Comparison of ENCODE assay signal across 25 mouse cellular contexts in genomic region chr17:27726527-27726926, GRCm38 (mm10). TPM values are rescaled to one million over a fixed set of nuclear protein-coding genes. Genes with fewer than 3 reads are reported as not detected.
DNase-seq lines count a peak whose midpoint lies in the region; ATAC-seq and TF ChIP-seq lines count a peak whose summit lies in the region.
"Had no signal": no experiment of that assay in that cellular context is flagged by ENCODE, and none has a peak within 500 bp of the region (broad histone marks: within the 10 kb centered on the region; RNA-seq: fewer than 3 reads in every experiment).

No protein-coding gene starts in this region.

- 41% methylated on average over 7 of the region's 7 CpGs for WGBS in heart, embryonic 10.5 days
- 28% methylated on average over 7 of the region's 7 CpGs for WGBS in intestine, postnatal 0 days
- WGBS in limb, embryonic 13.5 days: 20% methylated on average over 6 of the region's 7 CpGs
- 37% methylated on average over 7 of the region's 7 CpGs for WGBS in stomach, embryonic 16.5 days

- DNase-seq in heart, embryonic 10.5 days (ENCODE audit: low spot score): no peak
- DNase-seq in heart, adult 8-10 months (ENCODE audit: low spot score): no peak
- no peak for DNase-seq in gastrocnemius, postnatal 14 days
- no peak for DNase-seq in gastrocnemius, postnatal 36 days
- DNase-seq in kidney, postnatal 10 days: no peak
- DNase-seq: adrenal gland, postnatal 14 days; B cell, adult 2 months; cerebellum, adult 11-12 months; cerebellum, adult 9-10 months; cerebellum, postnatal 25 days; gastrocnemius, adult 2 months; heart, adult 18-20 months had no signal

- peaks cover 45% of the 10 kb centered on the region for H3K27me3 ChIP-seq in heart, embryonic 10.5 days (ENCODE audit: insufficient read depth, poor library complexity, severe bottlenecking)
- no peaks in the 10 kb centered on the region for H3K27me3 ChIP-seq in intestine, postnatal 0 days (replicated peaks; ENCODE audit: control insufficient read depth, insufficient read depth, low read length)
- no peaks in the 10 kb centered on the region for H3K27me3 ChIP-seq in limb, embryonic 13.5 days
- no peaks in the 10 kb centered on the region for H3K27me3 ChIP-seq in stomach, embryonic 16.5 days (ENCODE audit: control insufficient read depth, insufficient read depth, low read length)
- H3K27me3 ChIP-seq: embryonic facial prominence, embryonic 13.5 days had no signal

- no peak overlapping the region for H3K4me3 ChIP-seq in heart, embryonic 10.5 days
- H3K4me3 ChIP-seq in intestine, postnatal 0 days (ENCODE audit: low read depth, low read length): no peak overlapping the region
- H3K4me3 ChIP-seq in limb, embryonic 13.5 days: no peak overlapping the region
- peak overlapping the region; percentile 29 for H3K4me3 ChIP-seq in stomach, embryonic 16.5 days (replicated peaks; ENCODE audit: low read length)
- H3K4me3 ChIP-seq: embryonic facial prominence, embryonic 13.5 days; gastrocnemius, adult 2 months; heart, embryonic 12.5 days; hindbrain, embryonic 12.5 days had no signal

- peak; percentile 40; the same call in 1 of the 2 replicates for ATAC-seq in intestine, postnatal 0 days
- ATAC-seq in limb, embryonic 13.5 days (ENCODE audit: low FRiP score, low read depth): no peak
- 0 out of 2 replicates have a peak, but pooled peaks have one; percentile 7 for ATAC-seq in stomach, embryonic 16.5 days (ENCODE audit: insufficient read depth, low FRiP score)
- ATAC-seq: activated CD4-positive, CD25-positive, alpha-beta regulatory T cell, adult 4 months; CD4-positive, CD25-positive, alpha-beta regulatory T cell, adult 4 months; forebrain, embryonic 14.5 days; hindbrain, postnatal 0 days; Patski had no signal

- no peaks in the 10 kb centered on the region for H3K9me3 ChIP-seq in heart, embryonic 10.5 days
- no peaks in the 10 kb centered on the region for H3K9me3 ChIP-seq in intestine, postnatal 0 days (ENCODE audit: control insufficient read depth)
- no peaks in the 10 kb centered on the region for H3K9me3 ChIP-seq in limb, embryonic 13.5 days
- H3K9me3 ChIP-seq in stomach, embryonic 16.5 days (replicated peaks; ENCODE audit: control insufficient read depth, low read length): no peaks in the 10 kb centered on the region
- H3K9me3 ChIP-seq: embryonic facial prominence, embryonic 13.5 days; heart, embryonic 12.5 days; hindbrain, embryonic 12.5 days had no signal

- no peak overlapping the region for H3K9ac ChIP-seq in intestine, postnatal 0 days (ENCODE audit: low read depth, low read length)
- 0 out of 2 replicates have a peak overlapping the region, but pooled peaks have one; percentile 8 for H3K9ac ChIP-seq in limb, embryonic 13.5 days
- peak overlapping the region; percentile 54 for H3K9ac ChIP-seq in stomach, embryonic 16.5 days (ENCODE audit: low read length)
- H3K9ac ChIP-seq: embryonic facial prominence, embryonic 13.5 days; heart, embryonic 12.5 days; hindbrain, embryonic 12.5 days had no signal

- peaks cover 35% of the 10 kb centered on the region for H3K4me1 ChIP-seq in heart, embryonic 10.5 days
- no peaks in the 10 kb centered on the region for H3K4me1 ChIP-seq in intestine, postnatal 0 days (replicated peaks; ENCODE audit: control insufficient read depth, insufficient read depth, low read length)
- peaks cover 26% of the 10 kb centered on the region for H3K4me1 ChIP-seq in limb, embryonic 13.5 days
- peaks cover 20% of the 10 kb centered on the region for H3K4me1 ChIP-seq in stomach, embryonic 16.5 days (ENCODE audit: control insufficient read depth, insufficient read depth, low read length)

- H3K4me2 ChIP-seq in intestine, postnatal 0 days (replicated peaks; ENCODE audit: low read depth): peak overlapping the region; percentile 35; the same call in 1 of the 2 replicates
- H3K4me2 ChIP-seq in limb, embryonic 13.5 days (replicated peaks): no peak overlapping the region
- H3K4me2 ChIP-seq in stomach, embryonic 16.5 days (ENCODE audit: low read depth, low read length): peak overlapping the region; percentile 43
- H3K4me2 ChIP-seq: embryonic facial prominence, embryonic 13.5 days; heart, embryonic 12.5 days; hindbrain, embryonic 12.5 days had no signal

- H3K36me3 ChIP-seq in heart, embryonic 10.5 days: no peaks in the 10 kb centered on the region
- H3K36me3 ChIP-seq in intestine, postnatal 0 days (ENCODE audit: control insufficient read depth, insufficient read depth): no peaks in the 10 kb centered on the region
- no peaks in the 10 kb centered on the region for H3K36me3 ChIP-seq in limb, embryonic 13.5 days
- no peaks in the 10 kb centered on the region for H3K36me3 ChIP-seq in stomach, embryonic 16.5 days (ENCODE audit: control insufficient read depth, insufficient read depth, low read length)
- H3K36me3 ChIP-seq: embryonic facial prominence, embryonic 13.5 days; heart, embryonic 12.5 days; hindbrain, embryonic 12.5 days had no signal

- intact Hi-C loops in gastrocnemius, postnatal 14 days (cut with DNase I; ENCODE audit: low total_unique reads): no loop called here
- intact Hi-C loops in gastrocnemius, postnatal 36 days (cut with DNase I): no loop called here

- no peak for TF ChIP-seq CTCF in intestine, postnatal 0 days (IDR thresholded peaks at IDR 0.05; ENCODE audit: low read depth)

- H3K27ac ChIP-seq in heart, embryonic 10.5 days: 0 out of 2 replicates have a peak overlapping the region, but pooled peaks have one; percentile 29
- H3K27ac ChIP-seq in intestine, postnatal 0 days (ENCODE audit: low read depth, low read length): no peak overlapping the region
- H3K27ac ChIP-seq in limb, embryonic 13.5 days: no peak overlapping the region
- peak overlapping the region; percentile 49 for H3K27ac ChIP-seq in stomach, embryonic 16.5 days (ENCODE audit: low read length)
- H3K27ac ChIP-seq: embryonic facial prominence, embryonic 13.5 days; gastrocnemius, adult 2 months; hindbrain, embryonic 12.5 days; hindbrain, postnatal 0 days had no signal

RNA-seq across cellular contexts. Expression of gene Spdef, which starts 2.2 kb away (rescaled TPM):
- 0.11 and 0.33 TPM in 2 replicates for polyA plus RNA-seq in heart, embryonic 10.5 days (2016; fragmentation: Nextera tagmentation; extraction: Ambion mirVana)
- total RNA-seq in heart, adult 8-10 months (2022): not detected
- polyA plus RNA-seq in intestine, postnatal 0 days (2015; fragmentation: Nextera tagmentation; extraction: Ambion mirVana): 8.9 and 9.9 TPM in 2 replicates
- 0.17 and 0.34 TPM in 2 replicates for polyA plus RNA-seq in limb, embryonic 13.5 days (2015; fragmentation: Nextera tagmentation; extraction: Ambion mirVana)
- polyA plus RNA-seq in stomach, embryonic 16.5 days (2015; fragmentation: Nextera tagmentation; extraction: Ambion mirVana): 22.5 and 28.4 TPM in 2 replicates
- under 1 TPM; 0.33 to 0.47 TPM for total RNA-seq in gastrocnemius, postnatal 14 days (2021)
- not detected for total RNA-seq in gastrocnemius, postnatal 36 days (2021)
- total RNA-seq: adrenal gland, postnatal 14 days; gastrocnemius, adult 2 months; heart, postnatal 25 days; MEL had no signal
- polyA plus RNA-seq: CD4-positive, CD25-positive, alpha-beta regulatory T cell, adult 4 months; embryonic facial prominence, embryonic 13.5 days; Patski had no signal

Comparison
In these comparisons a context has a peak if more than half of its experiments do, and no peak if none do; other contexts are left out.
1. H3K27ac ChIP-seq: peak in heart, embryonic 10.5 days (single experiment) and stomach, embryonic 16.5 days (single experiment); none in intestine, postnatal 0 days (single experiment) and limb, embryonic 13.5 days (single experiment).